Mouse (Mus musculus) myocyte (in vitro differentiated cells): ENCODE data around the gene Zpld1. TPM values are rescaled to one million over a fixed set of nuclear protein-coding genes. Genes with fewer than 3 reads are reported as not detected.

Source experiments
- H3K27me3 ChIP-seq: one replicate; pipeline ENCODE4 v1.6.1; 2011; ENCODE audit not compliant: control insufficient read depth, insufficient read depth, insufficient read length
- H3K36me3 ChIP-seq: one replicate; pipeline ENCODE4 v1.6.1; 2011; ENCODE audit not compliant: control insufficient read depth, insufficient read depth
- H3K4me2 ChIP-seq: one replicate; pipeline ENCODE4 v1.6.1; 2011; ENCODE audit warnings: low read depth, control low read depth
- H3K4me3 ChIP-seq: one replicate; pipeline ENCODE4 v1.5.1; 2011; ENCODE audit warnings: mild to moderate bottlenecking, control low read depth, moderate library complexity
- H3K79me2 ChIP-seq: one replicate; pipeline ENCODE4 v1.6.1; 2011; ENCODE audit not compliant: control insufficient read depth, insufficient read depth
- H3ac ChIP-seq: one replicate; pipeline ENCODE4 v1.6.1; 2011; ENCODE audit not compliant: control insufficient read depth, insufficient read length
- CEBPB ChIP-seq: IDR thresholded peaks from 2 replicates; pipeline ENCODE4 v1.6.1; 2011; ENCODE audit warnings: mild to moderate bottlenecking, moderate library complexity; ENCODE audit not compliant: poor library complexity, insufficient read depth, severe bottlenecking
- E2F4 ChIP-seq: IDR thresholded peaks from one replicate; pipeline ENCODE4 v1.6.1; 2011; ENCODE audit warnings: mild to moderate bottlenecking, control low read depth, moderate library complexity; ENCODE audit not compliant: insufficient read depth
- MAX ChIP-seq: IDR thresholded peaks from one replicate; pipeline ENCODE4 v1.6.1; 2011; ENCODE audit warnings: low read depth, mild to moderate bottlenecking, control low read depth
- MYOD1 ChIP-seq, 3 experiments: IDR thresholded peaks; one replicate each; pipeline ENCODE4 v1.6.1; 2011; ENCODE audit warnings: control low read depth in 2 of 3, low read depth in 2 of 3, mild to moderate bottlenecking in 2 of 3, moderate library complexity in 1 of 3; ENCODE audit not compliant: insufficient read length in 2 of 3, control insufficient read depth in 1 of 3
- MYOG ChIP-seq, 3 experiments: IDR thresholded peaks; one replicate each; pipeline ENCODE4 v1.6.1; 2011; ENCODE audit warnings: control low read depth in 2 of 3, low read depth in 2 of 3, mild to moderate bottlenecking in 2 of 3; ENCODE audit not compliant: insufficient read length in 2 of 3, control insufficient read depth in 1 of 3, insufficient read depth in 1 of 3
- POLR2A ChIP-seq: IDR thresholded peaks from one replicate; pipeline ENCODE4 v1.6.1; 2011; ENCODE audit warnings: low read depth, mild to moderate bottlenecking, control low read depth, moderate library complexity; ENCODE audit not compliant: insufficient read length
- POLR2AphosphoS2 ChIP-seq: IDR thresholded peaks from one replicate; pipeline ENCODE4 v1.6.1; 2011; ENCODE audit warnings: low read depth, control low read depth; ENCODE audit not compliant: insufficient read length
- REST ChIP-seq: IDR thresholded peaks from one replicate; pipeline ENCODE4 v1.6.1; 2011; ENCODE audit warnings: mild to moderate bottlenecking, control low read depth, moderate library complexity; ENCODE audit not compliant: insufficient read depth, insufficient read length
- SRF ChIP-seq: IDR thresholded peaks from one replicate; pipeline ENCODE4 v1.6.1; 2011; ENCODE audit warnings: low read depth; ENCODE audit not compliant: control insufficient read depth, insufficient read length
- TCF12 ChIP-seq: IDR thresholded peaks from one replicate; pipeline ENCODE4 v1.6.1; 2011; ENCODE audit warnings: mild to moderate bottlenecking, control low read depth; ENCODE audit not compliant: poor library complexity, insufficient read depth, severe bottlenecking
- TCF3 ChIP-seq: IDR thresholded peaks from one replicate; pipeline ENCODE4 v1.6.1; 2011; ENCODE audit warnings: low read depth, control low read depth; ENCODE audit not compliant: insufficient read length
- USF1 ChIP-seq: IDR thresholded peaks from one replicate; pipeline ENCODE4 v1.6.1; 2011; ENCODE audit warnings: low read depth, mild to moderate bottlenecking, control low read depth, moderate library complexity
- polyA plus RNA-seq: library from polyadenylated mRNA; unstranded; fragments of >200 nt; fragmentation: generic; extraction: Trizol; gene quantifications from one replicate; pipeline ENCODE4 v1.2.1, GENCODE M21; 2012; ENCODE audit warnings: missing spikeins

Zpld1 gene
- polyA plus RNA-seq, 1 experiment: 0.07 TPM

DNA sequence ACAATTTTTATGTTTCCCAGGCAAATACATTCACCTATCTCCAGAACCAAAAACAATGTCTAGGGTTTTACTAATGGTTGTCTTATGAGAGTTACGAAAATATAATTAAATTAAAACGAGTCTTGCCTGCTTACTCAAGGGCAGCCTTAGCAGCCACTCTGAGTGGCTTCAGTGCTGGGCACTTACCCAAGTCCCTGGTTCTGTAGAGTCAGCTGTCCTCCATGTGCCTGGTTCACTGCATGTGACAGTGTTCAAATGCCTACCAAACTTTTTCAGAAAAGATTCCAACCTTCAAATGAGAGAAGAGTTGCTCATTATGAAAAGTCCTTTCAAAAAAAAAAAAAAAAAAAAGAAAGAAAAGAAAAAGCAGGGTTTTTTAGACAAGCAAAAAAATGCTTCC is 15.1 kb downstream of the Zpld1 start:
- no peaks in the 10 kb centered on the region for H3K27me3 ChIP-seq

DNA sequence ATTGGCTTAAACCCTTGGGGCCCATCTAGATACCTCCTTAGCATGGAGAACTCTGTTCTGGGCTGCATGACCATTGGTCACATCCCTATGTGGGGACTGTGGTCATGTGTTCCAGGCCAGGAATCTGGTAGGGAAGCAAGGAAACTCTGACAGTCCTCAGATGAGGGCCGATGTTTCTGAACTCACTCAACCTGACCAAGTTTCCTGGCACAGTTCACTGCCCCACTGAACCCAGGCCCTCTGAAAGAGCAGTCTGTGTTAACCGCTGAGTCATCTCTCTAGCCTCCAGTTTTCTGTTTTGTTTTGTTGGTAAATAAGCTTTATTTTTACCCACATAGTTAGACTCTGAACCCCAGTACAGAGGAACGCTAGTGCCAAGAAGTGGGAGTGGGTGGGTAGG is 20.3 kb downstream of the Zpld1 start:
- Histone ChIP-seq H3K4me3 (no peak overlapping the region), H3K4me2 (no peak overlapping the region), H3K36me3 (no peaks in the 10 kb centered on the region), H3K79me2 (no peaks in the 10 kb centered on the region), H3ac (no peak overlapping the region), H3K27me3 (no peaks in the 10 kb centered on the region)
- TF ChIP-seq MYOG (IDR thresholded peaks at IDR 0.05; ENCODE audit: control insufficient read depth in 1 of 3, insufficient read depth in 1 of 3, insufficient read length in 2 of 3, low read depth in 2 of 3) (no peak), TCF3 (no peak), SRF (no peak), MYOD1 (IDR thresholded peaks at IDR 0.05; ENCODE audit: control insufficient read depth in 1 of 3, insufficient read length in 2 of 3, low read depth in 2 of 3) (no peak), POLR2A (no peak), E2F4 (no peak), TCF12 (no peak), MAX (no peak), CEBPB (no peak), USF1 (no peak), POLR2AphosphoS2 (no peak)

More for the DNA sequence above, 15.1 kb downstream of the Zpld1 start:
- TF ChIP-seq REST (no peak), SRF (no peak), MYOG (IDR thresholded peaks at IDR 0.05; ENCODE audit: control insufficient read depth in 1 of 3, insufficient read depth in 1 of 3, insufficient read length in 2 of 3, low read depth in 2 of 3) (no peak), TCF12 (no peak), POLR2AphosphoS2 (no peak), CEBPB (no peak)
- H3K4me2 ChIP-seq: no peak overlapping the region
- no peaks in the 10 kb centered on the region for H3K36me3 ChIP-seq
- no peak overlapping the region for H3ac ChIP-seq
- H3K79me2 ChIP-seq: no peaks in the 10 kb centered on the region
- no peak overlapping the region for H3K4me3 ChIP-seq

DNA sequence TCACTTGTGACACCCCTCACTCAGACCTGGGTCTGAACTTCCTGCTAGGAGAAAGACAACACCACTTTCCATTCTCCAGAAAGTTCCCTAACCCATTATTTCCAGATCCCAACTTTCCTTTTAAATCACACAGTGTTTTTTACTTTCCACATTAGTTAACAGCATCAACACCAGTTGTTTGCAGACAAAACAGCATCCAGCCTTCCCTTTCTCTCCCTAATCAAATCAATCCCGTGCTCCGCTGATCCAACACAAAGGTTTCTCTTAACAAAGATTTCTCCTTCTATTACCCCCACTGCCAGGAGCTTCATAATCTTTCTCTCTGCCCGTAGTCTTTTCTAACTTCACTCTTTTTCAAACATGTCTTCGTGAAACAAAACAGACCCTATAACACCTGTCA is 32.5 kb downstream of the Zpld1 start:
- Histone ChIP-seq H3K4me3 (no peak overlapping the region), H3K27me3 (no peaks in the 10 kb centered on the region), H3ac (no peak overlapping the region), H3K79me2 (no peaks in the 10 kb centered on the region), H3K4me2 (no peak overlapping the region), H3K36me3 (no peaks in the 10 kb centered on the region)
- TF ChIP-seq TCF12: no peak
- no peak for TF ChIP-seq SRF
- no peak for TF ChIP-seq CEBPB
- no peak for TF ChIP-seq POLR2A
- TF ChIP-seq POLR2AphosphoS2: no peak
- TF ChIP-seq USF1: no peak
- TF ChIP-seq REST: no peak
- TF ChIP-seq E2F4: no peak
- TF ChIP-seq MYOG (IDR thresholded peaks at IDR 0.05; ENCODE audit: control insufficient read depth in 1 of 3, insufficient read depth in 1 of 3, insufficient read length in 2 of 3, low read depth in 2 of 3): no peak
- no peak for TF ChIP-seq MAX
- no peak for TF ChIP-seq MYOD1 (IDR thresholded peaks at IDR 0.05; ENCODE audit: control insufficient read depth in 1 of 3, insufficient read length in 2 of 3, low read depth in 2 of 3)
- no peak for TF ChIP-seq TCF3

DNA sequence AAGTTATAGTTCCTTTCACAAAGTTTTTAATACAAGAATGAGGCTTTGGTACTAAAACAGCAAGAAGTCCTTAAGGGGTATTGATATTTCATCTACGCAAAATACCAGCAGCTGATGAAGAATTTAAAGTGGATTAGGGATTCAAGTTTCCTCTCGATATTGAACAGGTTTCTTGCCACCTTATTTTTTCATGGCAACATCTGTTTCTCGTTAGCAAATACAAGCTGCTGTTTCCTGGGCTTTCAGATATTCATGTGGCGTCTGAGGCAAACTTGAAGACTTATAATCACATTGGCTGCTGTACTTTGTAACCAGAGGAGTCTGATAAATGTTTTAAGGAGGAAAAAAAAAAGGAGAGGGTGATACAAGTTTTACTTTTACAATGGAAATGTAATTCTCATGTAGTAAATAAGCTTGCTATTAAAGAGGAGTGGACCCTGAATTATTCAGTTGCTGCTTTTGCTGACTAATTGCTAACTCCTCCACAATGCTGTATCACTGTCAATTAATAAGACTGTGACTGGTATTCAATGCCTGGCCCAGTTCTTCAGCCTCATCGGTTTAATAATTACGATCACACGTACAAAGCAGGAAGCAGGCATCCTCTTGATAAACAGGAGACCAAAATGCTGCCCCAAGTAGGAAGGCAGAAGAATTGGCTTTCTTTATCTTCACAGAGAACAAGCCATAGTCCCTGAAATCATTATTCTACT is 36.8 kb downstream of the Zpld1 start:
- H3K4me3 ChIP-seq: no peak overlapping the region
- H3K36me3 ChIP-seq: no peaks in the 10 kb centered on the region
- no peak overlapping the region for H3K4me2 ChIP-seq
- H3K79me2 ChIP-seq: no peaks in the 10 kb centered on the region
- no peak overlapping the region for H3ac ChIP-seq
- no peaks in the 10 kb centered on the region for H3K27me3 ChIP-seq
- TF ChIP-seq E2F4 (no peak), TCF12 (no peak), POLR2AphosphoS2 (no peak), MYOD1 (IDR thresholded peaks at IDR 0.05; ENCODE audit: control insufficient read depth in 1 of 3, insufficient read length in 2 of 3, low read depth in 2 of 3) (no peak), TCF3 (no peak), MAX (no peak)

DNA sequence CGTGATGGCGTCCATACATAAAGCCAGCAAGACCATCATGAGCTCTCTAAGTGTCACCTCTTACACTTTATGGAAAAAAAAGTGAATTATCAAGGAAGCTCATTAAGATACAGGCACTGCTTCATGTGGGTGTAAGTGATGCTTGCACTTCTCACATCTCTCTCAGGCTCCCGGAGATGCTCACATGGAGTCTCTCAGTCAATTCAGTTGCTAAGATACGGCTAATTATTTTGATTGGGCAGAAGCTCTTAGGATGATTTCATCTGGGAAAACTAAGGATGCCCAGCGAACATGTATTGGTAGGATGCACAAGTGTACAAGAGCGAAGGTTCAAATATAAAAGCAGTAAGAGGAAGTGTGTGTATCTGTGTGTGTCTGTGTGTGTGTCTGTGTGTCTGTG is 38.1 kb downstream of the Zpld1 start:
- TF ChIP-seq CEBPB (no peak), REST (no peak), USF1 (no peak), MYOG (IDR thresholded peaks at IDR 0.05; ENCODE audit: control insufficient read depth in 1 of 3, insufficient read depth in 1 of 3, insufficient read length in 2 of 3, low read depth in 2 of 3) (no peak), POLR2AphosphoS2 (no peak), SRF (no peak), E2F4 (no peak)

More for the DNA sequence above, 38.1 kb downstream of the Zpld1 start:
- Histone ChIP-seq H3K79me2 (no peaks in the 10 kb centered on the region), H3K4me2 (no peak overlapping the region), H3K4me3 (no peak overlapping the region), H3K27me3 (no peaks in the 10 kb centered on the region), H3ac (no peak overlapping the region), H3K36me3 (no peaks in the 10 kb centered on the region)
